In the genomic region with DNA sequence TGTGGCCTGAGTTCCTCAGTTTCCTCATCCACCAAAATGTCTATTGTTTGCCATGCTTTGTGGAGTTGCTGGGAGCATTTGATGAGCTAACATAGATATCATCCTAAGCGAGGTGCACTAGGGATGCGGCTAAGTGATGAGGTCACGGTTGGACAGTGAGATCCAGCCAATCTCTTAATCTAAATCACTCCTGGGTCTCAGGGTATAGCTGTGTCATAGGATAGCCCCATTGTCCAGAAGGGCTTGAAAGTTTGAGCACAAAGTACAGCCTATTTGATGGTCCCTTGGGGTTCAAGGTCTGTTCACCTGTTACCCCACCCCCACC, we compare ENCODE assay signal across 11 mouse cellular contexts. TPM values are rescaled to one million over a fixed set of nuclear protein-coding genes. Genes with fewer than 3 reads are reported as not detected.
DNase-seq lines count a peak whose midpoint lies in the region; ATAC-seq and TF ChIP-seq lines count a peak whose summit lies in the region.
"Had no signal": no experiment of that assay in that cellular context is flagged by ENCODE, and none has a peak within 500 bp of the region (broad histone marks: within the 10 kb centered on the region; RNA-seq: fewer than 3 reads in every experiment).

No protein-coding gene starts in this region.

- no peak overlapping the region for H3K4me3 ChIP-seq in left cerebral cortex, adult 2 months
- 0 out of 2 replicates have a peak overlapping the region, but pooled peaks have one; percentile 51 for H3K4me3 ChIP-seq in forebrain, embryonic 13.5 days
- no peak overlapping the region for H3K4me3 ChIP-seq in limb, embryonic 11.5 days (ENCODE audit: low read depth, low read length)
- peak overlapping the region; percentile 75; the same call in 1 of the 2 replicates for H3K4me3 ChIP-seq in neural tube, embryonic 13.5 days

- peaks cover 68% of the 10 kb centered on the region for H3K4me1 ChIP-seq in forebrain, embryonic 13.5 days
- peaks cover 57% of the 10 kb centered on the region for H3K4me1 ChIP-seq in limb, embryonic 11.5 days (ENCODE audit: control insufficient read depth, insufficient read depth, low read length)
- peaks cover 72% of the 10 kb centered on the region for H3K4me1 ChIP-seq in neural tube, embryonic 13.5 days (replicated peaks)

- TF ChIP-seq CTCF in left cerebral cortex, adult 2 months (IDR thresholded peaks at IDR 0.05), result no peak

- H3K4me2 ChIP-seq in forebrain, embryonic 13.5 days, result peak overlapping the region; percentile 94
- H3K4me2 ChIP-seq in limb, embryonic 11.5 days (ENCODE audit: low read depth, severe bottlenecking), result peak overlapping the region; percentile 86
- H3K4me2 ChIP-seq in neural tube, embryonic 13.5 days, result peak overlapping the region; percentile 95

- peaks cover 33% of the 10 kb centered on the region for H3K27me3 ChIP-seq in forebrain, embryonic 13.5 days
- peaks cover 3% of the 10 kb centered on the region; the same call in 1 of the 2 replicates for H3K27me3 ChIP-seq in limb, embryonic 11.5 days (ENCODE audit: control insufficient read depth, insufficient read depth, low read length)
- H3K27me3 ChIP-seq in neural tube, embryonic 13.5 days, result peaks cover 25% of the 10 kb centered on the region

- H3K9ac ChIP-seq in forebrain, embryonic 13.5 days, result 0 out of 2 replicates have a peak overlapping the region, but pooled peaks have one; percentile 82
- H3K9ac ChIP-seq in limb, embryonic 11.5 days (ENCODE audit: low read length), result 0 out of 2 replicates have a peak overlapping the region, but pooled peaks have one; percentile 40
- no peak overlapping the region for H3K9ac ChIP-seq in neural tube, embryonic 13.5 days

- H3K27ac ChIP-seq in left cerebral cortex, adult 2 months, result peak overlapping the region; percentile 98
- H3K27ac ChIP-seq in forebrain, embryonic 13.5 days, result peak overlapping the region; percentile 60; the same call in 1 of the 2 replicates
- H3K27ac ChIP-seq in limb, embryonic 11.5 days (replicated peaks; ENCODE audit: low read depth, low read length), result peak overlapping the region; percentile 88
- H3K27ac ChIP-seq in neural tube, embryonic 13.5 days (replicated peaks), result peak overlapping the region; percentile 89
- H3K27ac ChIP-seq: macrophage had no signal

- intact Hi-C loops in left cerebral cortex, adult 2 months (cut with DNase I), result no loop called here
- intact Hi-C loops in left cerebral cortex, postnatal 14 days (cut with DNase I), result loop anchor here (5.0 kb wide), 1 partner anchor 43 kb away; the partner anchor contains the start of gene Atp6v0c

- H3K9me3 ChIP-seq in forebrain, embryonic 13.5 days (replicated peaks), result no peaks in the 10 kb centered on the region
- H3K9me3 ChIP-seq in limb, embryonic 11.5 days (ENCODE audit: control insufficient read depth, low read length), result no peaks in the 10 kb centered on the region
- H3K9me3 ChIP-seq in neural tube, embryonic 13.5 days, result no peaks in the 10 kb centered on the region

- H3K36me3 ChIP-seq in forebrain, embryonic 13.5 days (ENCODE audit: poor library complexity, severe bottlenecking), result peaks cover 3% of the 10 kb centered on the region; the same call in 1 of the 2 replicates
- no peaks in the 10 kb centered on the region; the same call in 1 of the 2 replicates for H3K36me3 ChIP-seq in limb, embryonic 11.5 days (ENCODE audit: control insufficient read depth, insufficient read depth, low read length)
- peaks cover under 1% of the 10 kb centered on the region; the same call in 1 of the 2 replicates for H3K36me3 ChIP-seq in neural tube, embryonic 13.5 days

- no peak for ATAC-seq in forebrain, embryonic 13.5 days
- no peak for ATAC-seq in limb, embryonic 11.5 days (ENCODE audit: insufficient number of reproducible peaks, low FRiP score, low TSS enrichment, low read depth)
- no peak for ATAC-seq in neural tube, embryonic 13.5 days (ENCODE audit: low read depth)
- no peak for ATAC-seq in megakaryocyte, adult 5-6 weeks (ENCODE audit: poor library complexity, severe bottlenecking)

- 83% methylated on average over 3 of the region's 3 CpGs for WGBS in forebrain, embryonic 13.5 days
- 80% methylated on average over 3 of the region's 3 CpGs for WGBS in limb, embryonic 11.5 days
- 74% methylated on average over 3 of the region's 3 CpGs for WGBS in neural tube, embryonic 13.5 days

- DNase-seq in left cerebral cortex, adult 2 months (ENCODE audit: extremely low spot score in 1 of 2, low spot score in 2 of 2), result no peak
- no peak for DNase-seq in left cerebral cortex, postnatal 14 days (ENCODE audit: low spot score in 2 of 2)
- DNase-seq in limb, embryonic 11.5 days (ENCODE audit: low spot score), result no peak
- DNase-seq in layer of hippocampus, adult 11-12 months (ENCODE audit: low spot score), result no peak
- no peak for DNase-seq in cerebellum, postnatal 14 days
- DNase-seq: right cerebral cortex, adult 18-20 months; thymus, postnatal 36 days had no signal

RNA-seq across cellular contexts. Expression of gene Ntn3, which starts 0.5 kb away (rescaled TPM):
- 10 to 100 TPM; 10.5 to 11.5 TPM for total RNA-seq in left cerebral cortex, adult 2 months (2021)
- total RNA-seq in left cerebral cortex, postnatal 14 days (2021), result 10 to 100 TPM; 11.0 to 12.6 TPM
- polyA plus RNA-seq in forebrain, embryonic 13.5 days (2015; fragmentation: Nextera tagmentation; extraction: Ambion mirVana), result 2.4 and 2.9 TPM in 2 replicates
- 9.2 and 9.5 TPM in 2 replicates for polyA plus RNA-seq in limb, embryonic 11.5 days (2014; fragmentation: Nextera tagmentation; extraction: Ambion mirVana)
- polyA plus RNA-seq in neural tube, embryonic 13.5 days (2015; fragmentation: Nextera tagmentation; extraction: Ambion mirVana), result 5.9 TPM in 2 replicates
- 0.11 TPM in 1 of 2 replicates, not detected in the other for total RNA-seq in megakaryocyte, adult 5-6 weeks (2015)
- 0.08 TPM in 1 of 2 replicates, not detected in the other for total RNA-seq in megakaryocyte, adult 5-6 weeks (2017)
- polyA plus RNA-seq: macrophage had no signal

RNA-seq across cellular contexts. Expression of gene Tbc1d24, which starts 4.5 kb away (rescaled TPM):
- total RNA-seq in left cerebral cortex, adult 2 months (2021), result 10 to 100 TPM; 63.3 to 69.7 TPM
- total RNA-seq in left cerebral cortex, postnatal 14 days (2021), result 10 to 100 TPM; 71.1 to 72.5 TPM
- 10.6 and 12.2 TPM in 2 replicates for polyA plus RNA-seq in forebrain, embryonic 13.5 days (2015; fragmentation: Nextera tagmentation; extraction: Ambion mirVana)
- polyA plus RNA-seq in limb, embryonic 11.5 days (2014; fragmentation: Nextera tagmentation; extraction: Ambion mirVana), result 5.0 and 5.2 TPM in 2 replicates
- 17.8 and 22.0 TPM in 2 replicates for polyA plus RNA-seq in neural tube, embryonic 13.5 days (2015; fragmentation: Nextera tagmentation; extraction: Ambion mirVana)
- total RNA-seq in megakaryocyte, adult 5-6 weeks (2015), result 5.5 and 11.8 TPM in 2 replicates
- total RNA-seq in megakaryocyte, adult 5-6 weeks (2017), result 4.0 and 4.6 TPM in 2 replicates

RNA-seq across cellular contexts. Expression of gene Tedc2, which starts 10.8 kb away (rescaled TPM):
- 10 to 100 TPM; 10.8 to 11.0 TPM for total RNA-seq in left cerebral cortex, adult 2 months (2021)
- 10 to 100 TPM in 1 of 2 experiments, 1 to 10 TPM in 1; 8.7 to 10.1 TPM for total RNA-seq in left cerebral cortex, postnatal 14 days (2021)
- 14.8 and 15.4 TPM in 2 replicates for polyA plus RNA-seq in forebrain, embryonic 13.5 days (2015; fragmentation: Nextera tagmentation; extraction: Ambion mirVana)
- 21.9 and 23.4 TPM in 2 replicates for polyA plus RNA-seq in limb, embryonic 11.5 days (2014; fragmentation: Nextera tagmentation; extraction: Ambion mirVana)
- polyA plus RNA-seq in neural tube, embryonic 13.5 days (2015; fragmentation: Nextera tagmentation; extraction: Ambion mirVana), result 11.9 and 12.6 TPM in 2 replicates
- total RNA-seq in megakaryocyte, adult 5-6 weeks (2015), result 6.6 and 7.8 TPM in 2 replicates
- total RNA-seq in megakaryocyte, adult 5-6 weeks (2017), result 12.3 and 13.5 TPM in 2 replicates

RNA-seq across cellular contexts. Expression of gene Atp6v0c, which starts 40.4 kb away (rescaled TPM):
- 1,000 to 10,000 TPM; 1,211 to 1,240 TPM for total RNA-seq in left cerebral cortex, adult 2 months (2021)
- total RNA-seq in left cerebral cortex, postnatal 14 days (2021), result 1,000 to 10,000 TPM; 1,506 to 1,590 TPM
- 602 and 648 TPM in 2 replicates for polyA plus RNA-seq in forebrain, embryonic 13.5 days (2015; fragmentation: Nextera tagmentation; extraction: Ambion mirVana)
- 391 and 434 TPM in 2 replicates for polyA plus RNA-seq in limb, embryonic 11.5 days (2014; fragmentation: Nextera tagmentation; extraction: Ambion mirVana)
- 947 and 1,089 TPM in 2 replicates for polyA plus RNA-seq in neural tube, embryonic 13.5 days (2015; fragmentation: Nextera tagmentation; extraction: Ambion mirVana)
- total RNA-seq in megakaryocyte, adult 5-6 weeks (2015), result 468 and 476 TPM in 2 replicates
- total RNA-seq in megakaryocyte, adult 5-6 weeks (2017), result 175 and 180 TPM in 2 replicates

RNA-seq across cellular contexts. Expression of gene Ccnf, which starts 41.4 kb away (rescaled TPM):
- 1 to 10 TPM; 7.9 to 8.8 TPM for total RNA-seq in left cerebral cortex, adult 2 months (2021)
- total RNA-seq in left cerebral cortex, postnatal 14 days (2021), result 1 to 10 TPM; 6.2 to 6.7 TPM
- 60.2 and 66.1 TPM in 2 replicates for polyA plus RNA-seq in forebrain, embryonic 13.5 days (2015; fragmentation: Nextera tagmentation; extraction: Ambion mirVana)
- polyA plus RNA-seq in limb, embryonic 11.5 days (2014; fragmentation: Nextera tagmentation; extraction: Ambion mirVana), result 103 and 108 TPM in 2 replicates
- 14.5 and 20.9 TPM in 2 replicates for polyA plus RNA-seq in neural tube, embryonic 13.5 days (2015; fragmentation: Nextera tagmentation; extraction: Ambion mirVana)
- total RNA-seq in megakaryocyte, adult 5-6 weeks (2015), result 34.1 and 35.1 TPM in 2 replicates
- total RNA-seq in megakaryocyte, adult 5-6 weeks (2017), result 40.4 and 49.4 TPM in 2 replicates

Comparison
In these comparisons a context has a peak if more than half of its experiments do, and no peak if none do; other contexts are left out.
1. H3K4me3 ChIP-seq: peak in forebrain, embryonic 13.5 days (single experiment) and neural tube, embryonic 13.5 days (single experiment); none in left cerebral cortex, adult 2 months (single experiment) and limb, embryonic 11.5 days (single experiment).
2. RNA of gene Ntn3, which starts 0.5 kb away (total RNA-seq): 11.0 to 12.6 TPM in left cerebral cortex, postnatal 14 days and 10.5 to 11.5 TPM in left cerebral cortex, adult 2 months; 0.08 to 0.11 TPM in megakaryocyte, adult 5-6 weeks; every median in the first group is over 10 times any median in the second.
3. RNA of gene Tbc1d24, which starts 4.5 kb away (total RNA-seq): 71.1 to 72.5 TPM in left cerebral cortex, postnatal 14 days and 63.3 to 69.7 TPM in left cerebral cortex, adult 2 months; 4.0 to 11.8 TPM in megakaryocyte, adult 5-6 weeks; every median in the first group is over 4 times any median in the second.
4. Peak in every context shown above with its lines, with median percentiles within 50 percentile points of each other: H3K27ac ChIP-seq and H3K4me2 ChIP-seq.